Mouse (Mus musculus) liver, adult 2 months (tissue): ENCODE results near the gene Fut4.

Experiments used
- CTCF ChIP-seq: fragments of 200-500 bp; IDR thresholded peaks from 2 replicates; pipeline ENCODE4 v1.5.1; 2011; ENCODE audit warnings: low read depth, low read length, control low read depth
- POLR2A ChIP-seq: fragments of 200-500 bp; IDR thresholded peaks from 2 replicates; pipeline ENCODE4 v1.6.1; 2011; ENCODE audit warnings: low read length, control low read depth; ENCODE audit not compliant: insufficient read depth; ENCODE audit errors: extremely low read depth

DNA sequence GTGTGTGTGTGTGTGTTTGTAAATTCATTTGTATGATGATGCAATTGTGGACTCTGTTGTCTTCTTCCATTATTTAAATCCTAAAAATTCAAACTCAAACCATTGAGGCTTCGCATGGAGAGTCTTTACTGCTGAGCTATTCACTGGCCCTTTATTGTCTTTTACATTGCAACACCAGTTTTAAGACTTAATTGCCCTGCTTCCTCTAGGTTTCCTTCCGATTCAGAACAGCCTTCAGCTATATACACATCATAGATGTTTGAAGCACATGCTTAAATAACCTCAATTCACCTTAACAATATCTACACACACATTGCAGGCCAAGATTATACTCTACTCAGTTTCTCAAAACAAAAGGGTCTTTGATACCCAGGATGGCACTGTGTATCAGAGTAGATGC, 31.8 kb downstream of the Fut4 start:
- TF ChIP-seq CTCF (no peak), POLR2A (no peak)
